Mouse (Mus musculus) small intestine, adult 2 months (tissue): ENCODE data around the gene Zfp872.

Source experiments
- CTCF ChIP-seq: fragments of 200-500 bp; IDR thresholded peaks from 2 replicates; pipeline ENCODE4 v1.5.1; 2012; ENCODE audit warnings: low read depth, mild to moderate bottlenecking, control low read depth, inconsistent platforms, low read length, moderate library complexity, mixed read lengths; ENCODE audit not compliant: insufficient replicate concordance, insufficient read length; ENCODE audit errors: extremely low read depth
- POLR2A ChIP-seq: fragments of 200-500 bp; IDR thresholded peaks from 2 replicates; pipeline ENCODE4 v1.6.1; 2012; ENCODE audit warnings: low read depth, mild to moderate bottlenecking, control low read depth, inconsistent platforms, low read length, moderate library complexity

DNA sequence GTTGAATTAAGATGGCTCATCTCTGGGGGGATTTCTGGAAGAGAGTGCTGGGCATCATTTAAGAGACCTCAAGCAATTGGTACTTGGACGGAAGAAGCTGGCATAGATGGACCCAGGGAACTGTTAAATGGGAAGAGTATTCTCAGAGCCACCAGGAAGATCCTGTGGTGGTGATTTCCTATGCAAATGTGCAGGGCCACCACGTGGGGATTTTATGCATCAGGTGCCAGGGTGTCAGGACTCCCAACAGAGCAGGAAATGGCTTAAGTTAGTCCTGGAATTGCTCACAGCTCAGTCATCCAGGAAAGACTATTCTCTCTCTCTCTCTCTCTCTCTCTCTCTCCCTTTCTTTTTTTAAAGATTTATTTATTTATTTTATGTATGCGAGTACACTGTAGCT is 28.8 kb downstream of the Zfp872 start:
- TF ChIP-seq CTCF (no peak), POLR2A (no peak)
